Mouse (Mus musculus) hindbrain, embryonic 15.5 days (tissue): ENCODE data around the gene Hap1. TPM values are rescaled to one million over a fixed set of nuclear protein-coding genes. Genes with fewer than 3 reads are reported as not detected.
"Not testable (repeated sequence)": the region's sequence is repeated elsewhere in the genome, so short reads cannot be mapped to it uniquely, and the experiment has no call there.

Experiments
- ATAC-seq: fragments of 200-750 bp; cut with Nextera tagmentation; 2 replicates; pipeline ENCODE4 v1.8.0; 2017; ENCODE audit warnings: low read depth, moderate number of reproducible peaks, moderate TSS enrichment; ENCODE audit not compliant: low FRiP score
- H3K27ac ChIP-seq: fragments of 300-500 bp; sonication (generic); replicated peaks from 2 replicates; pipeline ENCODE4 v1.5.1; 2015; ENCODE audit warnings: mild to moderate bottlenecking, inconsistent platforms
- H3K27me3 ChIP-seq: fragments of 300-500 bp; sonication (generic); 2 replicates; pipeline ENCODE4 v1.6.1; 2015; ENCODE audit warnings: control low read depth, inconsistent platforms
- H3K36me3 ChIP-seq: fragments of 300-500 bp; sonication (generic); 2 replicates; pipeline ENCODE4 v1.6.1; 2015; ENCODE audit warnings: control low read depth, inconsistent platforms
- H3K4me1 ChIP-seq: fragments of 300-500 bp; sonication (generic); replicated peaks from 2 replicates; pipeline ENCODE4 v1.6.1; 2015; ENCODE audit warnings: control low read depth, inconsistent platforms
- H3K4me2 ChIP-seq: fragments of 300-500 bp; sonication (generic); 2 replicates; pipeline ENCODE4 v1.6.1; 2015; ENCODE audit warnings: moderate library complexity, mild to moderate bottlenecking, inconsistent platforms
- H3K4me3 ChIP-seq: fragments of 300-500 bp; sonication (generic); 2 replicates; pipeline ENCODE4 v1.5.1; 2015; ENCODE audit warnings: mild to moderate bottlenecking, inconsistent platforms
- H3K9ac ChIP-seq: fragments of 300-500 bp; sonication (generic); 2 replicates; pipeline ENCODE4 v1.6.1; 2015; ENCODE audit warnings: inconsistent platforms
- H3K9me3 ChIP-seq: fragments of 300-500 bp; sonication (generic); 2 replicates; pipeline ENCODE4 v1.6.1; 2016; ENCODE audit warnings: control low read depth, inconsistent platforms
- WGBS: fragments of 180-500 bp; shearing (Covaris S2); methylation state at CpG from one replicate; pipeline ENCODE4 v1.1.7; 2015; 5-methylcytosine and 5-hydroxymethylcytosine counted together
- polyA plus RNA-seq: library from polyadenylated mRNA; unstranded; fragments of >200 nt; fragmentation: Nextera tagmentation; extraction: Ambion mirVana; gene quantifications from 2 replicates; pipeline ENCODE4 v1.2.1, GENCODE M21; 2015

Gene Hap1
- polyA plus RNA-seq, 1 experiment from 2014 or later = 256 TPM

- no peaks in the 10 kb centered on the region for H3K27me3 ChIP-seq
- no peak for ATAC-seq
Measured at GRCm38 (mm10) chr11:100369822-100370221, 13.9 kb upstream of the Hap1 start.

GRCm38 (mm10) chr11:100369145-100369544 lies 13.2 kb upstream of the Hap1 start:
- no peaks in the 10 kb centered on the region for H3K27me3 ChIP-seq
- no peak overlapping the region for H3K4me3 ChIP-seq
- WGBS = 77% methylated on average over 7 of the region's 7 CpGs
- H3K9me3 ChIP-seq = no peaks in the 10 kb centered on the region
- no peaks in the 10 kb centered on the region for H3K4me1 ChIP-seq
- H3K9ac ChIP-seq = no peak overlapping the region
- peaks cover 17% of the 10 kb centered on the region for H3K36me3 ChIP-seq
- ATAC-seq = no peak
- H3K27ac ChIP-seq = no peak overlapping the region
- H3K4me2 ChIP-seq = no peak overlapping the region

More at GRCm38 (mm10) chr11:100369822-100370221, 13.9 kb upstream of the Hap1 start:
- H3K27ac ChIP-seq = no peak overlapping the region
- H3K4me2 ChIP-seq = no peak overlapping the region
- WGBS = 85% methylated on average over 8 of the region's 8 CpGs
- H3K9me3 ChIP-seq = no peaks in the 10 kb centered on the region
- H3K36me3 ChIP-seq = peaks cover 21% of the 10 kb centered on the region
- no peaks in the 10 kb centered on the region for H3K4me1 ChIP-seq
- H3K9ac ChIP-seq = no peak overlapping the region
- H3K4me3 ChIP-seq = no peak overlapping the region

GRCm38 (mm10) chr11:100362979-100363562 lies 7.1 kb upstream of the Hap1 start:
- Histone ChIP-seq H3K36me3 (no peaks in the 10 kb centered on the region), H3K9me3 (no peaks in the 10 kb centered on the region), H3K27me3 (peaks cover 3% of the 10 kb centered on the region), H3K4me3 (no peak overlapping the region), H3K27ac (no peak overlapping the region), H3K9ac (no peak overlapping the region), H3K4me2 (no peak overlapping the region), H3K4me1 (peaks cover 10% of the 10 kb centered on the region; the same call in 1 of the 2 replicates)
- peak; percentile 58; the same call in 1 of the 2 replicates for ATAC-seq
- 17% methylated on average over 12 of the region's 12 CpGs for WGBS

GRCm38 (mm10) chr11:100362209-100362978 lies 6.5 kb upstream of the Hap1 start:
- no peak overlapping the region for H3K4me3 ChIP-seq
- H3K9me3 ChIP-seq = no peaks in the 10 kb centered on the region
- H3K27ac ChIP-seq = no peak overlapping the region
- H3K4me1 ChIP-seq = peaks cover 10% of the 10 kb centered on the region; the same call in 1 of the 2 replicates
- 18% methylated on average over 8 of the region's 8 CpGs for WGBS
- H3K27me3 ChIP-seq = peaks cover 7% of the 10 kb centered on the region
- H3K9ac ChIP-seq = no peak overlapping the region
- no peak overlapping the region for H3K4me2 ChIP-seq
- H3K36me3 ChIP-seq = no peaks in the 10 kb centered on the region
- peak; percentile 44 for ATAC-seq

GRCm38 (mm10) chr11:100361059-100361458 lies 5.1 kb upstream of the Hap1 start:
- peaks cover 15% of the 10 kb centered on the region for H3K4me1 ChIP-seq
- not testable (repeated sequence) for H3K9me3 ChIP-seq, H3K27ac ChIP-seq, H3K4me2 ChIP-seq, H3K27me3 ChIP-seq, H3K36me3 ChIP-seq, H3K4me3 ChIP-seq, ATAC-seq, H3K9ac ChIP-seq
- no CpG with 5 or more reads among the region's 13 CpGs for WGBS

GRCm38 (mm10) chr11:100360175-100360574 lies 4.2 kb upstream of the Hap1 start:
- 87% methylated on average over 6 of the region's 6 CpGs for WGBS
- ATAC-seq = no peak

GRCm38 (mm10) chr11:100357408-100357807 lies 1.5 kb upstream of the Hap1 start:
- WGBS = 53% methylated on average over 5 of the region's 5 CpGs
- Histone ChIP-seq H3K27ac (no peak overlapping the region), H3K4me3 (no peak overlapping the region), H3K4me1 (peaks cover 23% of the 10 kb centered on the region), H3K4me2 (0 out of 2 replicates have a peak overlapping the region, but pooled peaks have one; percentile 95), H3K27me3 (peaks cover 8% of the 10 kb centered on the region), H3K9ac (no peak overlapping the region), H3K36me3 (peaks cover 10% of the 10 kb centered on the region; the same call in 1 of the 2 replicates), H3K9me3 (no peaks in the 10 kb centered on the region)
- ATAC-seq = no peak

More at GRCm38 (mm10) chr11:100360175-100360574, 4.2 kb upstream of the Hap1 start:
- Histone ChIP-seq H3K4me3 (no peak overlapping the region), H3K4me2 (no peak overlapping the region), H3K9me3 (no peaks in the 10 kb centered on the region), H3K27me3 (peaks cover 8% of the 10 kb centered on the region), H3K27ac (no peak overlapping the region), H3K9ac (no peak overlapping the region), H3K4me1 (peaks cover 16% of the 10 kb centered on the region), H3K36me3 (no peaks in the 10 kb centered on the region)

- peaks cover 29% of the 10 kb centered on the region for H3K4me1 ChIP-seq
- H3K36me3 ChIP-seq = peaks cover 10% of the 10 kb centered on the region; the same call in 1 of the 2 replicates
- H3K9ac ChIP-seq = peak overlapping the region; percentile 73; the same call in 1 of the 2 replicates
- H3K4me3 ChIP-seq = peak overlapping the region; percentile 93
- H3K27me3 ChIP-seq = peaks cover 8% of the 10 kb centered on the region
- 17% methylated on average over 9 of the region's 9 CpGs for WGBS
- peak overlapping the region; percentile 95 for H3K4me2 ChIP-seq
- ATAC-seq = 0 out of 2 replicates have a peak, but pooled peaks have one; percentile 5
- peak overlapping the region; percentile 82 for H3K27ac ChIP-seq
- no peaks in the 10 kb centered on the region for H3K9me3 ChIP-seq
Measured at GRCm38 (mm10) chr11:100356819-100357211, 887 bp upstream of the Hap1 start.

- H3K4me2 ChIP-seq = peak overlapping the region; percentile 95
- H3K9ac ChIP-seq = peak overlapping the region; percentile 73
- peak overlapping the region; percentile 93 for H3K4me3 ChIP-seq
- peaks cover 31% of the 10 kb centered on the region for H3K4me1 ChIP-seq
- H3K27me3 ChIP-seq = peaks cover 8% of the 10 kb centered on the region
- under 1% methylated on average over 50 of the region's 54 CpGs for WGBS
- H3K9me3 ChIP-seq = no peaks in the 10 kb centered on the region
- ATAC-seq = peak; percentile 49
- H3K36me3 ChIP-seq = peaks cover 10% of the 10 kb centered on the region; the same call in 1 of the 2 replicates
- peak overlapping the region; percentile 82 for H3K27ac ChIP-seq
Measured at GRCm38 (mm10) chr11:100355151-100355951, 577 bp downstream of the Hap1 start.

GRCm38 (mm10) chr11:100352076-100352857 lies 3.7 kb downstream of the Hap1 start:
- Histone ChIP-seq H3K27me3 (0 out of 2 replicates have a peak, but pooled peaks cover under 1% of the 10 kb centered on the region), H3K36me3 (peaks cover 10% of the 10 kb centered on the region; the same call in 1 of the 2 replicates), H3K4me1 (peaks cover 37% of the 10 kb centered on the region), H3K4me2 (no peak overlapping the region), H3K27ac (0 out of 2 replicates have a peak overlapping the region, but pooled peaks have one; percentile 26), H3K4me3 (no peak overlapping the region), H3K9ac (no peak overlapping the region), H3K9me3 (no peaks in the 10 kb centered on the region)
- ATAC-seq = no peak
- 30% methylated on average over 10 of the region's 10 CpGs for WGBS

- Histone ChIP-seq H3K4me3 (no peak overlapping the region), H3K36me3 (no peaks in the 10 kb centered on the region), H3K9me3 (no peaks in the 10 kb centered on the region), H3K27me3 (no peaks in the 10 kb centered on the region), H3K9ac (no peak overlapping the region), H3K4me1 (peaks cover 6% of the 10 kb centered on the region; the same call in 1 of the 2 replicates), H3K27ac (no peak overlapping the region), H3K4me2 (no peak overlapping the region)
- 89% methylated on average over 10 of the region's 10 CpGs for WGBS
- ATAC-seq = no peak
Measured at GRCm38 (mm10) chr11:100344269-100344668, 11.7 kb downstream of the Hap1 start.
